Comparison of ENCODE assay signal across 20 mouse cellular contexts in genomic region chr1:189041261-189041660, GRCm38 (mm10). TPM values are rescaled to one million over a fixed set of nuclear protein-coding genes. Genes with fewer than 3 reads are reported as not detected.
DNase-seq lines count a peak whose midpoint lies in the region; ATAC-seq and TF ChIP-seq lines count a peak whose summit lies in the region.
"Had no signal": no experiment of that assay in that cellular context is flagged by ENCODE, and none has a peak within 500 bp of the region (broad histone marks: within the 10 kb centered on the region; RNA-seq: fewer than 3 reads in every experiment).

No protein-coding gene starts in this region.

- no peak overlapping the region for H3K4me3 ChIP-seq in lung, embryonic 14.5 days (ENCODE audit: low read depth, low read length)
- H3K4me3 ChIP-seq in forebrain, embryonic 11.5 days (ENCODE audit: low read depth, low read length), result no peak overlapping the region
- H3K4me3 ChIP-seq: hindbrain, embryonic 10.5 days; limb, embryonic 13.5 days; liver, embryonic 13.5 days; midbrain, embryonic 12.5 days had no signal

- H3K27me3 ChIP-seq in lung, embryonic 14.5 days (ENCODE audit: insufficient read depth, low read length), result no peaks in the 10 kb centered on the region
- no peaks in the 10 kb centered on the region for H3K27me3 ChIP-seq in forebrain, embryonic 11.5 days (ENCODE audit: control insufficient read depth, insufficient read depth, low read length)
- H3K27me3 ChIP-seq: limb, embryonic 13.5 days; liver, embryonic 13.5 days; midbrain, embryonic 12.5 days had no signal

- DNase-seq in lung, embryonic 14.5 days, result peak; percentile 40
- DNase-seq in lung, adult 18-20 months, result no peak
- DNase-seq in heart, adult 9 months (ENCODE audit: low spot score in 2 of 2), result peak; percentile 21 to 56
- peak; percentile 23 for DNase-seq in heart, postnatal 4 days
- DNase-seq in embryo, embryonic 9.5 days (ENCODE audit: extremely low spot score), result no peak
- DNase-seq in forebrain, embryonic 11.5 days (ENCODE audit: low spot score), result no peak
- DNase-seq: adrenal gland, adult 8-10 months; cerebellum, adult 9-10 months; gastrocnemius, postnatal 25 days; liver, embryonic 13.5 days; retina, postnatal 1 day; thymus, postnatal 25 days had no signal

- no peaks in the 10 kb centered on the region for H3K9me3 ChIP-seq in lung, embryonic 14.5 days (ENCODE audit: low read depth, low read length)
- no peaks in the 10 kb centered on the region for H3K9me3 ChIP-seq in forebrain, embryonic 11.5 days (ENCODE audit: control insufficient read depth, low read length)
- H3K9me3 ChIP-seq: hindbrain, embryonic 10.5 days; limb, embryonic 13.5 days; liver, embryonic 13.5 days; midbrain, embryonic 12.5 days had no signal

- H3K4me1 ChIP-seq in lung, embryonic 14.5 days (ENCODE audit: insufficient read depth), result no peaks in the 10 kb centered on the region
- no peaks in the 10 kb centered on the region for H3K4me1 ChIP-seq in forebrain, embryonic 11.5 days (replicated peaks; ENCODE audit: control insufficient read depth, insufficient read depth, low read length)
- H3K4me1 ChIP-seq: hindbrain, embryonic 10.5 days; limb, embryonic 13.5 days; liver, embryonic 13.5 days; midbrain, embryonic 12.5 days had no signal

- 72% methylated on average over 12 of the region's 12 CpGs for WGBS in lung, embryonic 14.5 days
- 88% methylated on average over 12 of the region's 12 CpGs for WGBS in forebrain, embryonic 11.5 days

- no peak overlapping the region for H3K27ac ChIP-seq in lung, embryonic 14.5 days (ENCODE audit: low read depth)
- no peak overlapping the region for H3K27ac ChIP-seq in forebrain, embryonic 11.5 days (ENCODE audit: low read depth, low read length)
- H3K27ac ChIP-seq: hindbrain, embryonic 10.5 days; hindbrain, postnatal 0 days; limb, embryonic 13.5 days; liver, embryonic 13.5 days; midbrain, embryonic 12.5 days had no signal

- H3K36me3 ChIP-seq in lung, embryonic 14.5 days (ENCODE audit: insufficient read depth), result no peaks in the 10 kb centered on the region
- H3K36me3 ChIP-seq in forebrain, embryonic 11.5 days (ENCODE audit: control insufficient read depth, insufficient read depth, low read length), result no peaks in the 10 kb centered on the region
- H3K36me3 ChIP-seq: hindbrain, embryonic 10.5 days; limb, embryonic 13.5 days; liver, embryonic 13.5 days; midbrain, embryonic 12.5 days had no signal

- no peak for TF ChIP-seq CTCF in lung, embryonic 14.5 days (IDR thresholded peaks at IDR 0.05; ENCODE audit: low read depth)

- no peak overlapping the region for H3K9ac ChIP-seq in lung, embryonic 14.5 days
- no peak overlapping the region for H3K9ac ChIP-seq in forebrain, embryonic 11.5 days (ENCODE audit: low read length)
- H3K9ac ChIP-seq: limb, embryonic 13.5 days; liver, embryonic 13.5 days; midbrain, embryonic 12.5 days had no signal

- H3K4me2 ChIP-seq in lung, embryonic 14.5 days, result no peak overlapping the region
- H3K4me2 ChIP-seq in forebrain, embryonic 11.5 days (ENCODE audit: low read depth, low read length, severe bottlenecking), result no peak overlapping the region
- H3K4me2 ChIP-seq: limb, embryonic 13.5 days; liver, embryonic 13.5 days; midbrain, embryonic 12.5 days had no signal

- no peak; the same call in 1 of the 2 replicates for ATAC-seq in lung, embryonic 14.5 days (ENCODE audit: insufficient read depth)
- peak; percentile 62 for ATAC-seq in common myeloid progenitor, adult 5-6 weeks (replicated peaks; ENCODE audit: low read depth, poor library complexity, severe bottlenecking)
- ATAC-seq in forebrain, embryonic 11.5 days (replicated peaks; ENCODE audit: low FRiP score), result no peak
- ATAC-seq: forebrain, embryonic 16.5 days; hindbrain, postnatal 0 days; intestine, postnatal 0 days; Patski had no signal

RNA-seq across cellular contexts. Expression of gene Kctd3, which starts 33.6 kb away (rescaled TPM):
- polyA plus RNA-seq in lung, embryonic 14.5 days (2014; fragmentation: Nextera tagmentation; extraction: Ambion mirVana), result 38.7 and 45.9 TPM in 2 replicates
- total RNA-seq in common myeloid progenitor, adult 5-6 weeks (2017), result 17.0 and 20.3 TPM in 2 replicates
- 10 to 100 TPM; 34.9 to 41.4 TPM for total RNA-seq in heart, postnatal 4 days (2021)
- 36.4 and 44.6 TPM in 2 replicates for polyA plus RNA-seq in forebrain, embryonic 11.5 days (2014; fragmentation: Nextera tagmentation; extraction: Ambion mirVana)

Comparison
In these comparisons a context has a peak if more than half of its experiments do, and no peak if none do; other contexts are left out.
1. DNase-seq: peak in lung, embryonic 14.5 days (single experiment), heart, adult 9 months (2 of 2) and heart, postnatal 4 days (single experiment); none in lung, adult 18-20 months (0 of 2), embryo, embryonic 9.5 days (single experiment) and forebrain, embryonic 11.5 days (single experiment).